Mouse (Mus musculus): Measurements from ENCODE around the gene Cbx5.

The Cbx5 gene

DNA sequence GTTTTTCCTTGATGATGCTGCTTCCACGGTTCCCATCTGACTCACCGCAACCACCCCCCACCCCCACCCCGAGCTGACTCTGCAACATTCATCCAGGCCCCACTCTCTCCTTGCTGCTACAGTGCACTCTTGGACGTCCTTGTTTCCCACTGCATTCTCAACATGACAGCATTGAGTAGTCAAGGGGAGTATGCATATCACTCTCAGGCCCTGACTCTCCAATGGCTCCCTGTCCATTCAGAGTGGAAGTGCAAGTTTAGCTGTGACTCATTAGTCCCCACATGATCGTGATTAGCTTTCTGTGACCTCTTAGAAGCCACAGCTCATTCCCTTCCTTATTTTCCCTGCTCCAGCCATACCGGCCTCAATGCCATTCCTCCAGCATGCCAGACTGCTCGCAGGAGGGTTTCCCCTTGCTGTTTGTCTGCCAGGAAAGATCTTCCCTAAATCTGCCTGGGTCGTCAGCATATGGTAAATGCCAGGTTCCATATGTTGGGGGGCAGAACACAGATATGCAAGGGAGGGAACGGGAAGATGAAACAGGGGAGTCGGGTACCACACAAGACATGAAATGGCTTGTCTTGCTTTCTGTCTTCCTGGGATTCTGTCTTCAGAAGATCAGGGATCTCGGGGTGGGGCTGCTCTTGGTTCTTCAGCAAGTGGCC is 93.8 kb downstream of the Cbx5 start:
- DNase-seq (ENCODE audit: low spot score): no peak

DNA sequence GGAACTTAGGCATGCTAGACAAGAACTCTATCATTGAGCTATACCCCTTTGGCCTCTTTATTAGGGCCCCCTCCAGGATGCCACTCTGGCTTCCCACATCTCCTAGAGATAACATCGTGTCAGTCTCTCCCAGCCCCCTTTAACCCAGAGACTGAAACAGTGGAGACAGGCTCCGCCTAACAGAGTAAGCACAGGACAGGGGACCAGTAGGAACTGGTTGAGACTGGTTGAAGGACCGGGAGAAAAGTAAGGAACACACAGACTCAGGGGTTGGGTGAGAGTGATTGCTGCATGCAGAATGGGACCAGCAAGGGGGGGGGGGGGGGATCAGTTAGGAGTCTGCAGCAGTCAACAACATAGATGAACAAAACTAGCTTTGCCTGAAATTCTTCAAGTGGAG is 95.4 kb downstream of the Cbx5 start:
- no peak for DNase-seq (ENCODE audit: low spot score)

Measured in testis, postnatal 14 days (tissue).